Mouse (Mus musculus) heart, postnatal 25 days (tissue): ENCODE results near the gene Ap5m1. TPM values are rescaled to one million over a fixed set of nuclear protein-coding genes. Genes with fewer than 3 reads are reported as not detected.

ENCODE experiments used
- DNase-seq: peaks from one replicate; pipeline ENCODE4 v3.0.0; 2022; ENCODE audit warnings: low spot score
- intact Hi-C: fragments of 180-260 bp; cut with DNase I; formaldehyde crosslinking; loops from one replicate; pipeline ENCODE4 v1.15.1; 2025
- total RNA-seq, 2 experiments: library from RNA; stranded (reverse); gene quantifications; 2 replicates each; pipeline ENCODE4 v1.2.3; 2021

The Ap5m1 gene
- total RNA-seq, 2 experiments from 2014 or later: 10.1 to 10.3 TPM

DNA sequence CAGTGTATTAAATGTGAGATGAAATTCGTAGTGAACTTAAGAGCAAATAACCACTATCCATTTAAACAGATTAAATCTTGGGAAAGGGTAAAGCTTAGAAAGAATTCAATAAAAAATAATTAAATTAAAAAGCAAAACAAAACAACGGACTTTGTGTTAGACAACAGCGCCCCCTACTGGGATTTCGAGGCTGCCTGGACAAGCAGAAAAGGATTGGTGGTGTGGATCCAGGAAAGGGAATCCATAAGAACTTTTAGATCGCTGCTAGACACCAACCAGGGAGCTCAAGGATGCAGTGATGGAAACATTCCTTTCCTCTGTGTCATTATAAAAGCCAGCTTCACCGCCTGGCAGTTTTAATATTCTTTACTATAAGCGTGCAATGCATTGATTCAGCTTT, 52.5 kb downstream of the Ap5m1 start:
- no peak for DNase-seq

DNA sequence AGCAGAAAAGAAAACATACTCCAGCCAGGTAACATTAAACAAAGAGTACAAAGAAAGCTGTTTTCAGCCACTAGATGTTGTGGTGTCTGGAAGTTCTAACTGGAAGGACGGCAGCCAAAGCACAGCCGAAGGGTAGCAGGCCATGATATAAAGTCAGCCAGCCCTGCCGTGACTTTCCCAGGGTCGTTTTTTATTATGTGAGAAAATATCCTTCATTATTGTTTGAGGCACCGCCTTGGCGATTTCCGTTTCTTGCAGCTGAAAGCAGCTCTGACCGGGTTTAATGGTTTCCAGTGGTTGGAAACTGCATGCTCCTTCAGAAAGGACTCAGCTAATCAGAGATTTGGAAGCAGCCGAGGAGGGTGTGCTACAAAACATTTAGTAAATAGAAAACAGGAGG, 55.8 kb downstream of the Ap5m1 start:
- intact Hi-C loops: no loop called here
- DNase-seq: no peak

More for the DNA sequence above, 52.5 kb downstream of the Ap5m1 start:
- intact Hi-C loops: loop anchor here (1.0 to 5.0 kb wide), 2 partner anchors 596 to 748 kb away; no protein-coding TSS in a partner anchor

- intact Hi-C loops: no loop called here
- DNase-seq: no peak
These were observed 61.4 kb downstream of the Ap5m1 start for GRCm38 (mm10) chr14:49127162-49127779.

DNA sequence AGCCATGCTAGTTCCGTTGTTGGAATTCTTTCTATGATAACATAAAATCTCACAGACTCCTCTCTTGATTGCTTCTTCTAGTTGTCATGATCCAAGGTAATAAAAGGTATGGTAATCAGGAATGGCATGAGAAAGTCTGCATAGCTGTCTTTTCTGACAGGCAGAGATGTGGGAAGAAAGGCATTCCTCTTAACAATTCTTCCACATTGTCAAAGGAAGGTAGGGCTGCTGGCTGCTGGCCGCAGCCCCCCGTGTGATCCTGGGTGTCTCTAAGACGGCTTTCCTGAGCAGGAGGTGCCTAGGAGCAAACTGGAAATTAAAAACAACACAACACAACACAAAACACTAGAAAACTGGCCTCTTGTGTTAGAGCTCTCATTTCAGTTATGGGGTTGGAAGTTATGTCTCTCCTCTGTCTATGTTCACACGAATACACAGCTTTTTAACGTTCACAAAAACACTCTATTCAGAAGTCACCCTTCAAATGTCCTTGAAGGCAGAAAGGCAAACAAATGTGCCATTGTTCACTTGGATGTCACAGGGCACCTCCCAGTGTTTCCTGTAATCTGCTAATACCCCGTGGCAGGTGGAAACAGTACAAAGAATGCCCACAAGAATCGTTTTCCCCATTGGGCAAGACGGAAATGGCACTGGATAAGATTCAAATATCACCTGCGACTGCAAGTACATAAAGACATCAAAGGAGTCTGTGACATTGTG, 62.8 kb downstream of the Ap5m1 start:
- intact Hi-C loops: no loop called here
- no peak for DNase-seq

DNA sequence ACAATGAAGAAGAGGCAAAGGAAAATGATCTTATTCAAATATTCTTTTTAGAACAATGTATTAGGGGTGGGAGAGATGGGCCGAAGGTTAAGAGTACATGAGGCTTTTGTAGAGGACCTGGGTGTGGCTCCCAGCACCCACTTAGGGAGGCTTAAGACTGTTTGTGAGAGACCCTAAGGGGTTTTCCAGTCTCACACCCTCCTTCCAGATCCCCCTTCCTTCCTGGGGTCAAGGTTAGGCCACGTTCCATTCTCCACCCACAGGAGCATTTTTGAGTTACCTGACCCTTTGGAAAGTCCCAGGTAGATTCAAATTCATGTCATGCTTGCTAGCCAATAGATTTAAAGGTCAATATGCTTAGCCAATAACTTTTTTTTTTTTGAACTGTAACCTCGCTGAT, 66.5 kb downstream of the Ap5m1 start:
- intact Hi-C loops: no loop called here
- no peak for DNase-seq

GRCm38 (mm10) chr14:49138171-49138570, 72.3 kb downstream of the Ap5m1 start:
- intact Hi-C loops: no loop called here
- DNase-seq: no peak

GRCm38 (mm10) chr14:49140756-49141155, 74.9 kb downstream of the Ap5m1 start:
- intact Hi-C loops: no loop called here
- DNase-seq: no peak

Other genes with a start within 250 kb of the Ap5m1 start
- gene Exoc5, start 556 bp downstream of the Ap5m1 start, total RNA-seq: 10 to 100 TPM; 19.7 to 19.9 TPM
- 10 to 100 TPM; 20.1 to 21.7 TPM for gene Naa30, start 106.1 kb downstream of the Ap5m1 start, total RNA-seq
- gene ccdc198, start 179.4 kb downstream of the Ap5m1 start, total RNA-seq: not detected